Mouse (Mus musculus): ENCODE measurements around the gene Ccr6. TPM values are rescaled to one million over a fixed set of nuclear protein-coding genes. Genes with fewer than 3 reads are reported as not detected.
"Not testable (repeated sequence)": the region's sequence is repeated elsewhere in the genome, so short reads cannot be mapped to it uniquely, and the experiment has no call there.

The Ccr6 gene
- total RNA-seq, 1 experiment, result 0.18 TPM

DNA sequence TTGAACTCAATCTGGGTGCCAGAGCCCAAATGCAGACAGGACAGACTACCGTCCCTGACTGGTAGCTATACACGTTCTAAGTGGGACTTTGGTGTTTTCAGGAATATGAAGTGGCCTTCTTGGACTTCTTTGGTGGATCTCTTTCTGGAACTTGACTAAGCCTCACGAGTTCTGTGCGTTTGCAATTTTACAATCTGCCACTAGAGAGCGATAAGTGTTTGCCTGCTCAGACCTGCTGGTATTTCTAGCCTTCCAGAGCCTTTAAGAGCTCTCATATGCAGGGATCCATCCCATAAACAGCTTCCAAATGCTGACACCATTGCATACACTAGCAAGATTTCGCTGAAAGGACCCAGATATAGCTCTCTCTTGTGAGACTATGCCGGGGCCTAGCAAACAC lies 28.8 kb downstream of the Ccr6 start:
- H3K9ac ChIP-seq (ENCODE audit: insufficient read depth, low read depth, low read length, poor library complexity, severe bottlenecking); H3K36me3 ChIP-seq (ENCODE audit: control insufficient read depth, insufficient read depth, low read length, poor library complexity, severe bottlenecking); H3K4me3 ChIP-seq (ENCODE audit: insufficient read depth in 1 of 2, low read depth in 1 of 2, low read length in 2 of 2, poor library complexity in 1 of 2, severe bottlenecking in 1 of 2); H3K27ac ChIP-seq (ENCODE audit: insufficient read depth, low read depth, low read length, poor library complexity, severe bottlenecking); in situ Hi-C loops (cut with MboI; ENCODE audit: low sequenced_read_pairs in 2 of 2, unreplicated experiment in 2 of 2); H3K4me1 ChIP-seq (ENCODE audit: control insufficient read depth in 2 of 2, insufficient read depth in 2 of 2, low read length in 2 of 2, poor library complexity in 1 of 2); H3K9me3 ChIP-seq (ENCODE audit: control insufficient read depth, insufficient read depth, low read depth, low read length): not testable (repeated sequence)
- 0 out of 2 replicates have a peak, but pooled peaks have one; percentile 30 for TF ChIP-seq ZC3H11A (IDR thresholded peaks at IDR 0.05; ENCODE audit: borderline replicate concordance, low read depth, low read length)
- DNase-seq (ENCODE audit: low read depth, low spot score), result peak; percentile 46

DNA sequence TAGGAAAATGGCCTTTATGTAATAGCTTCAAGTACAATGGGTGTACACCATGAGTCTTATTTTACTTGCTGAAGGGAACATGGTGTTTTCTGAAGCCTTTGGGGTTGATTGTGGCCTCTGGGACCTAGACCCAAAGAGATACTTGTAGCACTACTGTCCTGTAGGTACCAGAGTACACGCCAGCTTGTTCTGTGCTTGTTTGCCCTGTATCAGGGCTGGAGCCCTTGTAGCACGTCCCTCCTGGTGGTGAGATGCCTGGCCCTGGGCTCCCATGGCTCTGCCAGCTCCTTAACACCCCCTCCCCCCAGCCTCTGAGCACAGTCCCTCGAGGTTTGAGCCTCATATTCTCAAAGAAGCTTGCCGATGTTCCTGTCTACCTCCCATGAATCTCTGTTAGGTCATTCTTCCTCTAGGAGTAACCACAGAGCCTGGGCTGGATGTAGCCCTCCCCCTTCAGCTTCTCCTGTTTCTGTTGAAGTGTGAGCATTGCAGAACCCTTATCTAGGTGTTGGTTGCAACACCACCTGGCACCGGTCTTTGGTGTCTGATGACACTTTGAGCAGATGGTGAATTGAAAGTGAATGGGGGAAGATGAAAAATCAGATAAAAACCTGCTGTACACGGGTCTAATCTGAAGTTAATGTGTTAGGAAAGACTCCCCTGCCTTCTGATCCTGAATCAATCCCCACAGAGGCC lies 36.4 kb downstream of the Ccr6 start:
- Histone ChIP-seq H3K9me3 (ENCODE audit: control insufficient read depth, insufficient read depth, low read depth, low read length) (no peaks in the 10 kb centered on the region), H3K36me3 (ENCODE audit: control insufficient read depth, insufficient read depth, low read length, poor library complexity, severe bottlenecking) (no peaks in the 10 kb centered on the region), H3K27ac (ENCODE audit: insufficient read depth, low read depth, low read length, poor library complexity, severe bottlenecking) (no peak overlapping the region), H3K4me3 (ENCODE audit: insufficient read depth in 1 of 2, low read depth in 1 of 2, low read length in 2 of 2, poor library complexity in 1 of 2, severe bottlenecking in 1 of 2) (no peak overlapping the region), H3K4me1 (ENCODE audit: control insufficient read depth in 2 of 2, insufficient read depth in 2 of 2, low read length in 2 of 2, poor library complexity in 1 of 2) (no peaks in the 10 kb centered on the region), H3K9ac (ENCODE audit: insufficient read depth, low read depth, low read length, poor library complexity, severe bottlenecking) (no peak overlapping the region)
- TF ChIP-seq ZC3H11A (IDR thresholded peaks at IDR 0.05; ENCODE audit: borderline replicate concordance, low read depth, low read length) (no peak), ZNF384 (IDR thresholded peaks at IDR 0.05; ENCODE audit: low read depth, low read length) (no peak)
- in situ Hi-C loops (cut with MboI; ENCODE audit: low sequenced_read_pairs in 2 of 2, unreplicated experiment in 2 of 2), result no loop called here
- no peak for DNase-seq (ENCODE audit: low read depth, low spot score)

DNA sequence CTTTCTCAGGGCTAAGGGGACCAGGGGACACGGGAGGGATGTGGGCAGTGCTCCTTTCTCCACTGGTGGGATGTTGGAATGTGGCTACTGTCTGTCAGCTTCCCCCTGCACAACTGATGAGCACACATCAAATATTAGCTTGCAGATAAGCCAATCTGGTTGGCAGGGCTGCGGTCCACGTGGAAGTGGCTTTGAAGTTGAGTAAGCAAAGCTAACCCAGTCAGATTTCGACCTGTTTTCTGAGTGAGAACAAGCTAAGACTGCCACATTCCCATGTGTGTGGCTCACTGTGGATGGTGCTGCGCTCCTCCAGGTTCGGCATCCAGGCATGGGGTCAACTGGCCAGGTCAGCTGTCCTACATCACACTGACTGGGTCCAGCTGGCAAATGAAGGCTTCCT lies 37.1 kb downstream of the Ccr6 start:
- Histone ChIP-seq H3K4me1 (ENCODE audit: control insufficient read depth in 2 of 2, insufficient read depth in 2 of 2, low read length in 2 of 2, poor library complexity in 1 of 2) (no peaks in the 10 kb centered on the region), H3K4me3 (ENCODE audit: insufficient read depth in 1 of 2, low read depth in 1 of 2, low read length in 2 of 2, poor library complexity in 1 of 2, severe bottlenecking in 1 of 2) (no peak overlapping the region), H3K9me3 (ENCODE audit: control insufficient read depth, insufficient read depth, low read depth, low read length) (no peaks in the 10 kb centered on the region), H3K27ac (ENCODE audit: insufficient read depth, low read depth, low read length, poor library complexity, severe bottlenecking) (no peak overlapping the region), H3K9ac (ENCODE audit: insufficient read depth, low read depth, low read length, poor library complexity, severe bottlenecking) (no peak overlapping the region), H3K36me3 (ENCODE audit: control insufficient read depth, insufficient read depth, low read length, poor library complexity, severe bottlenecking) (no peaks in the 10 kb centered on the region)
- in situ Hi-C loops (cut with MboI; ENCODE audit: low sequenced_read_pairs in 2 of 2, unreplicated experiment in 2 of 2), result no loop called here
- no peak for DNase-seq (ENCODE audit: low read depth, low spot score)
- TF ChIP-seq ZNF384 (IDR thresholded peaks at IDR 0.05; ENCODE audit: low read depth, low read length) (no peak), HCFC1 (IDR thresholded peaks at IDR 0.05; ENCODE audit: borderline replicate concordance, insufficient read depth, low read length) (no peak), MAFK (IDR thresholded peaks at IDR 0.05; ENCODE audit: insufficient read depth, low read depth, low read length) (no peak), ZC3H11A (IDR thresholded peaks at IDR 0.05; ENCODE audit: borderline replicate concordance, low read depth, low read length) (no peak), CHD2 (IDR thresholded peaks at IDR 0.05; ENCODE audit: low read depth, low read length) (no peak)

DNA sequence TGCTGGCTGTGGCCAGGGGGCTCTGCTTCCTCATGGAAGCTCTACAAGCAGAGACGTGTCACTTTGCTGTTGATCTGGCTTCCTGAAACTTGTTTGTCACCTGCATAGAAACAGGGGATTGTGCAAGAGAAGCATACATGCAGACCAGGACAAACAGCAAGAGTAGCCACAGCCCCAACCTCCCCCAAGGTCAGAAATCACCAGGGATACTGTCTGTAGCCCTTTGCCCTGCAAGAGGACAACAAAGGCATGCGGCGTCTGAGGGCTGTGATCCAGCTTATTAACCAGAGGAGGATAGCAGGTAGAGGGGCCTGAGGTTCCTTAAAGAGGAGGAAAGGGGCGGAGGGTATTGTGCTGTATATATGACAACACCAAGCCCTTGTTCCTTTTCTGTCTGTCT lies 40.2 kb downstream of the Ccr6 start:
- Histone ChIP-seq H3K36me3 (ENCODE audit: control insufficient read depth, insufficient read depth, low read length, poor library complexity, severe bottlenecking) (no peaks in the 10 kb centered on the region), H3K9me3 (ENCODE audit: control insufficient read depth, insufficient read depth, low read depth, low read length) (no peaks in the 10 kb centered on the region), H3K4me1 (ENCODE audit: control insufficient read depth in 2 of 2, insufficient read depth in 2 of 2, low read length in 2 of 2, poor library complexity in 1 of 2) (no peaks in the 10 kb centered on the region; a peak in 1 of 4 replicates), H3K9ac (ENCODE audit: insufficient read depth, low read depth, low read length, poor library complexity, severe bottlenecking) (no peak overlapping the region), H3K27ac (ENCODE audit: insufficient read depth, low read depth, low read length, poor library complexity, severe bottlenecking) (no peak overlapping the region), H3K4me3 (ENCODE audit: insufficient read depth in 1 of 2, low read depth in 1 of 2, low read length in 2 of 2, poor library complexity in 1 of 2, severe bottlenecking in 1 of 2) (no peak overlapping the region)
- TF ChIP-seq MAFK (IDR thresholded peaks at IDR 0.05; ENCODE audit: insufficient read depth, low read depth, low read length), result no peak
- TF ChIP-seq CHD2 (IDR thresholded peaks at IDR 0.05; ENCODE audit: low read depth, low read length), result no peak
- no peak for TF ChIP-seq ZNF384 (IDR thresholded peaks at IDR 0.05; ENCODE audit: low read depth, low read length)
- no peak for TF ChIP-seq HCFC1 (IDR thresholded peaks at IDR 0.05; ENCODE audit: borderline replicate concordance, insufficient read depth, low read length)
- no peak for TF ChIP-seq ZC3H11A (IDR thresholded peaks at IDR 0.05; ENCODE audit: borderline replicate concordance, low read depth, low read length)
- in situ Hi-C loops (cut with MboI; ENCODE audit: low sequenced_read_pairs in 2 of 2, unreplicated experiment in 2 of 2), result no loop called here
- DNase-seq (ENCODE audit: low read depth, low spot score), result no peak

DNA sequence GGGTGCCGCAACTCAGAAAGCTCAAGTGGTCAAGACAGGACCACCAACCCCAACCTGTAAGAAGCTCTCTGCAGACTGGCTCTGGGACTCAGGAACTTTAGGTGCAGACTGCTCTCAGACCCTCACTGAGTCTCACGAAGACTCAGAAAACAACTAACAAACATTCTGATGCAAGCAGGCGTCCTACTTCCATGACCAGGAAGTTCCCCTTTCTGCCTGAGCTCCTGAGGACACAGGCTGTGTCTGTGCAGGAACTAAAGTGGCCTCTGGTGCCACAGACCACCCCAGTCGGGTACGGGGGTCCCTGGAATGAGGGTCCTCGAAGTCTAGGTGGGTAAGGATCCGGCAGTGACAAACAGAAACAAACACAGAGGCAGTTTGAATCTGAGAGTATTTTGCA lies 40.8 kb downstream of the Ccr6 start:
- no peaks in the 10 kb centered on the region for H3K36me3 ChIP-seq (ENCODE audit: control insufficient read depth, insufficient read depth, low read length, poor library complexity, severe bottlenecking)
- H3K9ac ChIP-seq (ENCODE audit: insufficient read depth, low read depth, low read length, poor library complexity, severe bottlenecking), result no peak overlapping the region
- no peak for DNase-seq (ENCODE audit: low read depth, low spot score)
- H3K4me1 ChIP-seq (ENCODE audit: control insufficient read depth in 2 of 2, insufficient read depth in 2 of 2, low read length in 2 of 2, poor library complexity in 1 of 2), result no peaks in the 10 kb centered on the region; a peak in 1 of 4 replicates
- TF ChIP-seq CHD2 (IDR thresholded peaks at IDR 0.05; ENCODE audit: low read depth, low read length) (no peak), ZC3H11A (IDR thresholded peaks at IDR 0.05; ENCODE audit: borderline replicate concordance, low read depth, low read length) (no peak), HCFC1 (IDR thresholded peaks at IDR 0.05; ENCODE audit: borderline replicate concordance, insufficient read depth, low read length) (no peak), MAFK (IDR thresholded peaks at IDR 0.05; ENCODE audit: insufficient read depth, low read depth, low read length) (no peak), ZNF384 (IDR thresholded peaks at IDR 0.05; ENCODE audit: low read depth, low read length) (no peak)
- in situ Hi-C loops (cut with MboI; ENCODE audit: low sequenced_read_pairs in 2 of 2, unreplicated experiment in 2 of 2), result no loop called here
- no peaks in the 10 kb centered on the region for H3K9me3 ChIP-seq (ENCODE audit: control insufficient read depth, insufficient read depth, low read depth, low read length)
- H3K27ac ChIP-seq (ENCODE audit: insufficient read depth, low read depth, low read length, poor library complexity, severe bottlenecking), result no peak overlapping the region
- H3K4me3 ChIP-seq (ENCODE audit: insufficient read depth in 1 of 2, low read depth in 1 of 2, low read length in 2 of 2, poor library complexity in 1 of 2, severe bottlenecking in 1 of 2), result no peak overlapping the region
